ENCODE assay signal across 8 mouse cellular contexts in genomic region chr15:102736127-102736944, GRCm38 (mm10). TPM values are rescaled to one million over a fixed set of nuclear protein-coding genes. Genes with fewer than 3 reads are reported as not detected.
DNase-seq lines count a peak whose midpoint lies in the region; ATAC-seq and TF ChIP-seq lines count a peak whose summit lies in the region.

No protein-coding gene starts in this region.

- H3K9ac ChIP-seq in kidney, embryonic 15.5 days, result peak overlapping the region; percentile 36; the same call in 1 of the 2 replicates
- H3K9ac ChIP-seq in forebrain, embryonic 13.5 days, result peak overlapping the region; percentile 21
- H3K9ac ChIP-seq in limb, embryonic 12.5 days (replicated peaks), result peak overlapping the region; percentile 44; the same call in 1 of the 2 replicates

- no peaks in the 10 kb centered on the region for H3K36me3 ChIP-seq in kidney, embryonic 15.5 days
- no peaks in the 10 kb centered on the region for H3K36me3 ChIP-seq in kidney, adult 2 months (ENCODE audit: control insufficient read depth, insufficient read depth, low read length)
- no peaks in the 10 kb centered on the region for H3K36me3 ChIP-seq in forebrain, embryonic 13.5 days (ENCODE audit: poor library complexity, severe bottlenecking)
- H3K36me3 ChIP-seq in limb, embryonic 12.5 days, result no peaks in the 10 kb centered on the region

- peaks cover 29% of the 10 kb centered on the region for H3K4me1 ChIP-seq in kidney, embryonic 15.5 days
- no peaks in the 10 kb centered on the region for H3K4me1 ChIP-seq in kidney, adult 2 months (ENCODE audit: control insufficient read depth, insufficient read depth, low read length)
- H3K4me1 ChIP-seq in cerebellum, adult 2 months (ENCODE audit: control insufficient read depth, insufficient read depth, low read length), result peaks cover 35% of the 10 kb centered on the region
- H3K4me1 ChIP-seq in forebrain, embryonic 13.5 days, result peaks cover 36% of the 10 kb centered on the region
- peaks cover 31% of the 10 kb centered on the region for H3K4me1 ChIP-seq in limb, embryonic 12.5 days (replicated peaks)

- no peak for TF ChIP-seq CTCF in kidney, adult 2 months (conservative IDR thresholded peaks at IDR 0.05; ENCODE audit: insufficient read depth, insufficient read length, low read depth, low read length)
- no peak for TF ChIP-seq CTCF in cerebellum, adult 2 months (IDR thresholded peaks at IDR 0.05; ENCODE audit: borderline replicate concordance, insufficient read depth, low read depth, low read length)

- ATAC-seq in kidney, embryonic 15.5 days (replicated peaks; ENCODE audit: low FRiP score), result peak; percentile 55
- peak; percentile 68 for ATAC-seq in forebrain, embryonic 13.5 days
- peak; percentile 22; the same call in 1 of the 2 replicates for ATAC-seq in limb, embryonic 12.5 days (ENCODE audit: insufficient number of reproducible peaks, insufficient read depth, low FRiP score, low TSS enrichment, low read depth)

- 12% methylated on average over 30 of the region's 36 CpGs for WGBS in kidney, embryonic 15.5 days
- WGBS in kidney, adult 2 months, result 14% methylated on average over 29 of the region's 36 CpGs
- 11% methylated on average over 35 of the region's 36 CpGs for WGBS in cerebellum, adult 2 months
- WGBS in forebrain, embryonic 13.5 days, result 12% methylated on average over 27 of the region's 36 CpGs
- whole genome bisulfite sequencing in limb, embryonic 12.5 days, result 9% methylated on average over 35 of the region's 36 CpGs

- H3K27ac ChIP-seq in kidney, embryonic 15.5 days, result no peak overlapping the region
- no peak overlapping the region for H3K27ac ChIP-seq in kidney, adult 2 months (ENCODE audit: insufficient read depth, low read depth, low read length)
- no peak overlapping the region for H3K27ac ChIP-seq in cerebellum, adult 2 months (ENCODE audit: insufficient read depth, low read length)
- H3K27ac ChIP-seq in forebrain, embryonic 13.5 days, result peak overlapping the region; percentile 85
- H3K27ac ChIP-seq in limb, embryonic 12.5 days, result no peak overlapping the region

- H3K4me3 ChIP-seq in kidney, embryonic 15.5 days (replicated peaks), result peak overlapping the region; percentile 39
- no peak overlapping the region for H3K4me3 ChIP-seq in kidney, adult 2 months (ENCODE audit: insufficient read depth, low read depth, low read length)
- no peak overlapping the region for H3K4me3 ChIP-seq in cerebellum, adult 2 months (replicated peaks; ENCODE audit: insufficient read depth, low read depth, low read length)
- H3K4me3 ChIP-seq in forebrain, embryonic 13.5 days, result peak overlapping the region; percentile 15
- H3K4me3 ChIP-seq in limb, embryonic 12.5 days (replicated peaks), result peak overlapping the region; percentile 30

- no peak for DNase-seq in kidney, adult 2 months
- DNase-seq in cerebellum, adult 2 months, result peak; percentile 75 to 84
- peak; percentile 75 for DNase-seq in retina, postnatal 1 day
- DNase-seq in T-cell, adult 2 months (ENCODE audit: low spot score), result no peak
- DNase-seq in kidney, adult 9 months, result no peak

- peaks cover 82% of the 10 kb centered on the region for H3K27me3 ChIP-seq in kidney, embryonic 15.5 days
- H3K27me3 ChIP-seq in kidney, adult 2 months (replicated peaks; ENCODE audit: control insufficient read depth, insufficient read depth, low read length), result no peaks in the 10 kb centered on the region; the same call in 1 of the 2 replicates
- no peaks in the 10 kb centered on the region for H3K27me3 ChIP-seq in cerebellum, adult 2 months (ENCODE audit: control insufficient read depth, insufficient read depth, low read length)
- peaks cover 62% of the 10 kb centered on the region for H3K27me3 ChIP-seq in forebrain, embryonic 13.5 days
- H3K27me3 ChIP-seq in limb, embryonic 12.5 days, result peaks cover 59% of the 10 kb centered on the region

- no peaks in the 10 kb centered on the region for H3K9me3 ChIP-seq in kidney, embryonic 15.5 days (replicated peaks)
- H3K9me3 ChIP-seq in forebrain, embryonic 13.5 days (replicated peaks), result no peaks in the 10 kb centered on the region
- H3K9me3 ChIP-seq in limb, embryonic 12.5 days, result no peaks in the 10 kb centered on the region

- H3K4me2 ChIP-seq in kidney, embryonic 15.5 days, result peak overlapping the region; percentile 65
- peak overlapping the region; percentile 43 for H3K4me2 ChIP-seq in forebrain, embryonic 13.5 days
- peak overlapping the region; percentile 51 for H3K4me2 ChIP-seq in limb, embryonic 12.5 days

- TF ChIP-seq POLR2A in kidney, adult 2 months (IDR thresholded peaks at IDR 0.05; ENCODE audit: low read depth, low read length), result no peak
- TF ChIP-seq POLR2A in cerebellum, adult 2 months (IDR thresholded peaks at IDR 0.05; ENCODE audit: borderline replicate concordance, insufficient read depth, low read length), result no peak

RNA-seq across cellular contexts. Expression of gene Calcoco1, which starts 14.4 kb away (rescaled TPM):
- 47.0 and 51.4 TPM in 2 replicates for polyA plus RNA-seq in kidney, embryonic 15.5 days (2015; fragmentation: Nextera tagmentation; extraction: Ambion mirVana)
- polyA plus RNA-seq in kidney, adult 2 months (2012; rRNA removed), result 57.7 and 60.6 TPM in 2 replicates
- 55.8 and 56.0 TPM in 2 replicates for polyA plus RNA-seq in cerebellum, adult 2 months (2012; rRNA removed)
- 45.0 and 48.7 TPM in 2 replicates for polyA plus RNA-seq in forebrain, embryonic 13.5 days (2015; fragmentation: Nextera tagmentation; extraction: Ambion mirVana)
- 43.0 and 49.4 TPM in 2 replicates for polyA plus RNA-seq in limb, embryonic 12.5 days (2016; fragmentation: Nextera tagmentation; extraction: Ambion mirVana)

Comparison
In these comparisons a context has a peak if more than half of its experiments do, and no peak if none do; other contexts are left out.
1. H3K4me3 ChIP-seq: peak in kidney, embryonic 15.5 days (single experiment), forebrain, embryonic 13.5 days (single experiment) and limb, embryonic 12.5 days (single experiment); none in kidney, adult 2 months (single experiment) and cerebellum, adult 2 months (single experiment).
2. DNase-seq: peak in cerebellum, adult 2 months (2 of 2) and retina, postnatal 1 day (single experiment); none in kidney, adult 2 months (single experiment), T-cell, adult 2 months (single experiment) and kidney, adult 9 months (single experiment).
3. Peak in every context shown above with its lines, with median percentiles within 50 percentile points of each other: ATAC-seq, H3K4me2 ChIP-seq and H3K9ac ChIP-seq.